Mouse (Mus musculus) yolk sac, embryonic 10.5 days (tissue): ENCODE measurements around the gene Ogfod1.
A peak's percentile ranks its signal among the peaks of the same experiment; 100 is the strongest.

Source experiments
- DNase-seq: peaks from one replicate; pipeline ENCODE4 v3.0.0-alpha.2; 2017; ENCODE audit warnings: low spot score

Ogfod1 gene

GRCm38 (mm10) chr8:94068793-94069192 is 31.8 kb downstream of the Ogfod1 start:
- no peak for DNase-seq

- DNase-seq, result no peak
Measured at GRCm38 (mm10) chr8:94076461-94077192, 39.6 kb downstream of the Ogfod1 start.

GRCm38 (mm10) chr8:94087964-94088363 is 51.0 kb downstream of the Ogfod1 start:
- no peak for DNase-seq

- no peak for DNase-seq
Measured at GRCm38 (mm10) chr8:94089715-94090114, 52.7 kb downstream of the Ogfod1 start.

GRCm38 (mm10) chr8:94092848-94093247 is 55.9 kb downstream of the Ogfod1 start:
- no peak for DNase-seq

- no peak for DNase-seq
Measured at GRCm38 (mm10) chr8:94094281-94094680, 57.3 kb downstream of the Ogfod1 start.

- peak; percentile 98 for DNase-seq
Measured at GRCm38 (mm10) chr8:94098081-94098974, 61.3 kb downstream of the Ogfod1 start, which contains the start of gene Bbs2. Bbs2 (minus strand) TSS chr8:94098928.

GRCm38 (mm10) chr8:94098996-94099395 is 62.0 kb downstream of the Ogfod1 start:
- no peak for DNase-seq

GRCm38 (mm10) chr8:94104146-94104545 is 67.1 kb downstream of the Ogfod1 start:
- no peak for DNase-seq

GRCm38 (mm10) chr8:94107871-94108270 is 70.9 kb downstream of the Ogfod1 start:
- DNase-seq, result no peak

GRCm38 (mm10) chr8:94109396-94109795 is 72.4 kb downstream of the Ogfod1 start:
- no peak for DNase-seq

GRCm38 (mm10) chr8:94109835-94110234 is 72.8 kb downstream of the Ogfod1 start:
- DNase-seq, result no peak

- DNase-seq, result no peak
Measured at GRCm38 (mm10) chr8:94110526-94111177, 73.7 kb downstream of the Ogfod1 start.

- no peak for DNase-seq
Measured at GRCm38 (mm10) chr8:94113435-94113834, 76.4 kb downstream of the Ogfod1 start.

- no peak for DNase-seq
Measured at GRCm38 (mm10) chr8:94113972-94114371, 77.0 kb downstream of the Ogfod1 start.
